Mouse (Mus musculus) CH12.LX (cell line): ENCODE data around the gene Eml5.

ENCODE experiments used
- CTCF ChIP-seq, 2 experiments: IDR thresholded peaks in 1 of 2; conservative IDR thresholded peaks in 1 of 2; 2 replicates each; pipeline ENCODE4 v1.5.1; 2011 to 2012; ENCODE audit warnings: low read depth in 2 of 2, low read length in 2 of 2, improper control_type of control experiment in 1 of 2, inconsistent platforms in 1 of 2, mild to moderate bottlenecking in 1 of 2, moderate library complexity in 1 of 2
- ELF1 ChIP-seq: IDR thresholded peaks from 2 replicates; pipeline ENCODE4 v1.6.1; 2014; ENCODE audit warnings: low read depth, mild to moderate bottlenecking, inconsistent platforms, low read length, improper control_type of control experiment
- EP300 ChIP-seq: IDR thresholded peaks from 2 replicates; pipeline ENCODE4 v1.6.1; 2011; ENCODE audit warnings: low read length, improper control_type of control experiment
- ETS1 ChIP-seq: conservative IDR thresholded peaks from 2 replicates; pipeline ENCODE4 v1.6.1; 2012; ENCODE audit warnings: low read depth, mild to moderate bottlenecking, inconsistent platforms, low read length, improper control_type of control experiment, moderate library complexity
- KAT2A ChIP-seq: IDR thresholded peaks from 2 replicates; pipeline ENCODE4 v1.6.1; 2012; ENCODE audit warnings: low read length, improper control_type of control experiment, inconsistent platforms; ENCODE audit not compliant: insufficient replicate concordance
- MAX ChIP-seq: IDR thresholded peaks from 2 replicates; pipeline ENCODE4 v1.6.1; 2011; ENCODE audit warnings: low read length, improper control_type of control experiment
- MXI1 ChIP-seq: IDR thresholded peaks from 2 replicates; pipeline ENCODE4 v1.6.1; 2011; ENCODE audit warnings: mild to moderate bottlenecking, low read depth, low read length, improper control_type of control experiment
- POLR2A ChIP-seq: IDR thresholded peaks from 2 replicates; pipeline ENCODE4 v1.6.1; 2011; ENCODE audit warnings: low read depth, mild to moderate bottlenecking, improper control_type of control experiment, low read length
- USF1 ChIP-seq: IDR thresholded peaks from 2 replicates; pipeline ENCODE4 v1.6.1; 2014; ENCODE audit warnings: low read depth, mild to moderate bottlenecking, inconsistent platforms, low read length, improper control_type of control experiment
- ZNF384 ChIP-seq: IDR thresholded peaks from 2 replicates; pipeline ENCODE4 v1.6.1; 2012; ENCODE audit warnings: low read depth, low read length, improper control_type of control experiment, inconsistent platforms

- TF ChIP-seq KAT2A (no peak), POLR2A (no peak), MXI1 (no peak), CTCF (conservative IDR thresholded peaks at IDR 0.05 in 1 of 2, IDR thresholded peaks at IDR 0.05 in 1 of 2; ENCODE audit: low read depth in 2 of 2, low read length in 2 of 2) (no peak), ETS1 (no peak), ZNF384 (no peak), USF1 (no peak), MAX (no peak), ELF1 (no peak), EP300 (no peak)
These were observed 61.1 kb downstream of the Eml5 start for GRCm38 (mm10) chr12:98840135-98840534.
